Mouse (Mus musculus) liver, postnatal 0 days (tissue): ENCODE results near the gene St6galnac3. TPM values are rescaled to one million over a fixed set of nuclear protein-coding genes. Genes with fewer than 3 reads are reported as not detected.

ENCODE experiments used
- ATAC-seq: fragments of 200-750 bp; cut with Nextera tagmentation; 2 replicates; pipeline ENCODE4 v1.8.0; 2017; ENCODE audit warnings: mild to moderate bottlenecking, moderate library complexity
- DNase-seq: peaks from one replicate; pipeline ENCODE4 v3.0.0-alpha.2; 2016
- H3K27ac ChIP-seq: fragments of 300-500 bp; sonication (generic); 2 replicates; pipeline ENCODE4 v1.5.1; 2014; ENCODE audit warnings: antibody characterized with exemption, moderate library complexity, mild to moderate bottlenecking, low read depth
- H3K27me3 ChIP-seq: fragments of 300-500 bp; sonication (generic); 2 replicates; pipeline ENCODE4 v1.6.1; 2014; ENCODE audit warnings: low read length, control low read depth, mixed read lengths; ENCODE audit not compliant: insufficient read depth
- H3K36me3 ChIP-seq: fragments of 300-500 bp; sonication (generic); replicated peaks from 2 replicates; pipeline ENCODE4 v1.6.1; 2014; ENCODE audit warnings: mild to moderate bottlenecking, control low read depth, low read length, moderate library complexity, mixed read lengths; ENCODE audit not compliant: insufficient read depth
- H3K4me1 ChIP-seq: fragments of 300-500 bp; sonication (generic); 2 replicates; pipeline ENCODE4 v1.6.1; 2014; ENCODE audit warnings: antibody characterized with exemption, mild to moderate bottlenecking, control low read depth; ENCODE audit not compliant: insufficient read depth
- H3K4me2 ChIP-seq: fragments of 300-500 bp; sonication (generic); 2 replicates; pipeline ENCODE4 v1.6.1; 2014; ENCODE audit warnings: low read depth, mild to moderate bottlenecking, low read length, moderate library complexity, mixed read lengths
- H3K4me3 ChIP-seq: fragments of 300-500 bp; sonication (generic); 2 replicates; pipeline ENCODE4 v1.5.1; 2014; ENCODE audit warnings: low read depth, low read length
- H3K9ac ChIP-seq: fragments of 300-500 bp; sonication (generic); replicated peaks from 2 replicates; pipeline ENCODE4 v1.6.1; 2014; ENCODE audit warnings: mild to moderate bottlenecking, moderate library complexity
- H3K9me3 ChIP-seq: fragments of 300-500 bp; sonication (generic); 2 replicates; pipeline ENCODE4 v1.6.1; 2016; ENCODE audit warnings: mild to moderate bottlenecking, control low read depth, low read length, mixed read lengths
- CTCF ChIP-seq: sonication (generic); IDR thresholded peaks from 2 replicates; pipeline ENCODE4 v1.5.1; 2016; ENCODE audit warnings: antibody characterized with exemption, low read depth
- EP300 ChIP-seq: IDR thresholded peaks from 2 replicates; pipeline ENCODE4 v1.6.1; 2016; ENCODE audit warnings: antibody characterized with exemption, low read depth, mild to moderate bottlenecking
- WGBS: fragments of 180-500 bp; shearing (Covaris S2); extraction: QIAGEN DNeasy Blood & Tissue Kit; methylation state at CpG from one replicate; pipeline ENCODE4 v1.1.7; 2014; ENCODE audit not compliant: insufficient replicate concordance; 5-methylcytosine and 5-hydroxymethylcytosine counted together
- polyA plus RNA-seq: library from polyadenylated mRNA; unstranded; fragments of >200 nt; fragmentation: Nextera tagmentation; extraction: Ambion mirVana; gene quantifications from 2 replicates; pipeline ENCODE4 v1.2.1, GENCODE M21; 2015

The St6galnac3 gene
- polyA plus RNA-seq, 1 experiment from 2014 or later, result 5.0 TPM

GRCm38 (mm10) chr3:153255910-153256309, 469.1 kb downstream of the St6galnac3 start:
- TF ChIP-seq EP300 (no peak), CTCF (no peak)
- Histone ChIP-seq H3K36me3 (no peaks in the 10 kb centered on the region), H3K27me3 (no peaks in the 10 kb centered on the region), H3K27ac (no peak overlapping the region), H3K9ac (no peak overlapping the region), H3K4me1 (no peaks in the 10 kb centered on the region), H3K9me3 (no peaks in the 10 kb centered on the region), H3K4me3 (no peak overlapping the region), H3K4me2 (no peak overlapping the region)
- 83% methylated on average over 8 of the region's 8 CpGs for WGBS
- no peak for DNase-seq
- no peak for ATAC-seq

GRCm38 (mm10) chr3:153251653-153252052, 473.3 kb downstream of the St6galnac3 start:
- TF ChIP-seq EP300 (no peak), CTCF (no peak)
- no peak overlapping the region for H3K27ac ChIP-seq
- DNase-seq (no peak), ATAC-seq (no peak)
- H3K9ac ChIP-seq, result no peak overlapping the region
- H3K27me3 ChIP-seq, result no peaks in the 10 kb centered on the region
- H3K36me3 ChIP-seq, result no peaks in the 10 kb centered on the region
- no peaks in the 10 kb centered on the region for H3K9me3 ChIP-seq
- no peaks in the 10 kb centered on the region for H3K4me1 ChIP-seq
- H3K4me3 ChIP-seq, result no peak overlapping the region
- WGBS, result 84% methylated on average over 3 of the region's 3 CpGs
- H3K4me2 ChIP-seq, result no peak overlapping the region

- Histone ChIP-seq H3K27ac (no peak overlapping the region), H3K4me1 (no peaks in the 10 kb centered on the region), H3K4me2 (no peak overlapping the region), H3K36me3 (no peaks in the 10 kb centered on the region), H3K9me3 (no peaks in the 10 kb centered on the region), H3K9ac (no peak overlapping the region), H3K4me3 (no peak overlapping the region), H3K27me3 (no peaks in the 10 kb centered on the region)
- peak; percentile 85 for DNase-seq
- 45% methylated on average over 9 of the region's 9 CpGs for WGBS
- ATAC-seq, result peak; percentile 67
- TF ChIP-seq EP300 (no peak), CTCF (peak; percentile 95)
These were observed 474.2 kb downstream of the St6galnac3 start for GRCm38 (mm10) chr3:153250598-153251257.

GRCm38 (mm10) chr3:153248866-153249265, 476.1 kb downstream of the St6galnac3 start:
- Histone ChIP-seq H3K4me3 (no peak overlapping the region), H3K4me2 (no peak overlapping the region), H3K9ac (no peak overlapping the region), H3K4me1 (no peaks in the 10 kb centered on the region), H3K9me3 (no peaks in the 10 kb centered on the region), H3K36me3 (no peaks in the 10 kb centered on the region), H3K27me3 (no peaks in the 10 kb centered on the region), H3K27ac (no peak overlapping the region)
- TF ChIP-seq CTCF (no peak), EP300 (no peak)
- WGBS, result 65% methylated on average over 2 of the region's 2 CpGs
- ATAC-seq (no peak), DNase-seq (no peak)

GRCm38 (mm10) chr3:153248029-153248428, 476.9 kb downstream of the St6galnac3 start:
- Histone ChIP-seq H3K36me3 (no peaks in the 10 kb centered on the region), H3K27ac (no peak overlapping the region), H3K27me3 (no peaks in the 10 kb centered on the region), H3K9ac (no peak overlapping the region), H3K4me3 (no peak overlapping the region), H3K9me3 (no peaks in the 10 kb centered on the region), H3K4me1 (no peaks in the 10 kb centered on the region), H3K4me2 (no peak overlapping the region)
- no peak for DNase-seq
- ATAC-seq, result no peak
- 55% methylated on average over 4 of the region's 4 CpGs for WGBS
- TF ChIP-seq CTCF (peak; percentile 30; the same call in 1 of the 2 replicates), EP300 (no peak)

- Histone ChIP-seq H3K4me1 (no peaks in the 10 kb centered on the region), H3K4me3 (no peak overlapping the region), H3K9ac (no peak overlapping the region), H3K27me3 (no peaks in the 10 kb centered on the region), H3K9me3 (no peaks in the 10 kb centered on the region), H3K4me2 (no peak overlapping the region), H3K36me3 (no peaks in the 10 kb centered on the region), H3K27ac (no peak overlapping the region)
- TF ChIP-seq EP300 (no peak), CTCF (no peak)
- DNase-seq (no peak), ATAC-seq (no peak)
- WGBS, result 70% methylated on average over 5 of the region's 5 CpGs
These were observed 482.4 kb downstream of the St6galnac3 start for GRCm38 (mm10) chr3:153242524-153242923.

GRCm38 (mm10) chr3:153241134-153241533, 483.8 kb downstream of the St6galnac3 start:
- 55% methylated on average over 4 of the region's 4 CpGs for WGBS
- no peak for TF ChIP-seq EP300
- no peak for TF ChIP-seq CTCF
- H3K9me3 ChIP-seq, result no peaks in the 10 kb centered on the region
- H3K9ac ChIP-seq, result no peak overlapping the region
- H3K36me3 ChIP-seq, result no peaks in the 10 kb centered on the region
- H3K27ac ChIP-seq, result no peak overlapping the region
- no peaks in the 10 kb centered on the region for H3K4me1 ChIP-seq
- ATAC-seq, result no peak
- no peak for DNase-seq
- H3K4me3 ChIP-seq, result no peak overlapping the region
- no peaks in the 10 kb centered on the region for H3K27me3 ChIP-seq
- no peak overlapping the region for H3K4me2 ChIP-seq
